Mouse (Mus musculus): ENCODE data around the gene Haus5.

DNA sequence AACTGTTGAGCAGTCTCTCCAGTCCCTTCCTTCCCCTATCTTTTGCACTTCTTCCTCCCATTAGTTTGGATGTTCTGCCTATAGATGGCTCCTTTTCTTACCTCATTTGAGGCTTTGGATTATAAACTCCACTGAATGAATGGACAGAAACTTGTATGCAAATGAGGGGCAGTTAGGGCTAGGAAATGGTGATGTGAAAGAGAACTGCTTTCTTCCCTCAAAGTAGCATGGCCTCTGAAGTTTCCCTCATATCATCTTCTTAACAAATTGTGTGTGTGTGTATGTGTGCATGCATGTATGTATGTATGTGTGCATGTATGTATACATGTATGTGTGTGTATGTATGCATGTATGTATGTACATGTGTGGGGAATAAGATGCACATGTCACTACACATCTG, 35.8 kb downstream of the Haus5 start:
- TF ChIP-seq CTCF (IDR thresholded peaks at IDR 0.05; ENCODE audit: control insufficient read depth, insufficient read depth, insufficient read length) = no peak
- TF ChIP-seq USF1 (IDR thresholded peaks at IDR 0.05; ENCODE audit: low read depth) = no peak

All from C2C12 (cell line).